Mouse (Mus musculus) left cerebral cortex, adult 18-20 months (tissue): ENCODE measurements around the gene Josd1. TPM values are rescaled to one million over a fixed set of nuclear protein-coding genes. Genes with fewer than 3 reads are reported as not detected.

ENCODE experiments used
- DNase-seq, 2 experiments: peaks; one replicate each; pipeline ENCODE4 v3.0.0; 2021 to 2022; ENCODE audit warnings: low spot score in 2 of 2, mixed read lengths in 1 of 2
- long read RNA-seq, 2 experiments: library from polyadenylated mRNA; stranded (forward); transcript quantifications; one replicate each; pipeline ENCODE4 v2.0.0; 2021
- total RNA-seq, 2 experiments: library from RNA; stranded (reverse); gene quantifications; 2 replicates each; pipeline ENCODE4 v1.2.3; 2021

Josd1 gene
- total RNA-seq, result 10 to 100 TPM; 65.8 to 71.5 TPM
- long read RNA-seq, experiment 1, transcript Josd1-201 (4 exons, 3,440 nt), result major isoform, 28 of 54 reads
- long read RNA-seq, experiment 1, partial matches to known transcripts, result 5 of 54 reads
- long read RNA-seq, experiment 1, other reads (novel, unspliced or antisense), result 21 of 54 reads
- long read RNA-seq, experiment 2, transcript Josd1-201 (4 exons, 3,440 nt), result major isoform, 24 of 33 reads
- long read RNA-seq, experiment 2, partial matches to known transcripts, result 0 of 33 reads
- long read RNA-seq, experiment 2, other reads (novel, unspliced or antisense), result 9 of 33 reads

DNA sequence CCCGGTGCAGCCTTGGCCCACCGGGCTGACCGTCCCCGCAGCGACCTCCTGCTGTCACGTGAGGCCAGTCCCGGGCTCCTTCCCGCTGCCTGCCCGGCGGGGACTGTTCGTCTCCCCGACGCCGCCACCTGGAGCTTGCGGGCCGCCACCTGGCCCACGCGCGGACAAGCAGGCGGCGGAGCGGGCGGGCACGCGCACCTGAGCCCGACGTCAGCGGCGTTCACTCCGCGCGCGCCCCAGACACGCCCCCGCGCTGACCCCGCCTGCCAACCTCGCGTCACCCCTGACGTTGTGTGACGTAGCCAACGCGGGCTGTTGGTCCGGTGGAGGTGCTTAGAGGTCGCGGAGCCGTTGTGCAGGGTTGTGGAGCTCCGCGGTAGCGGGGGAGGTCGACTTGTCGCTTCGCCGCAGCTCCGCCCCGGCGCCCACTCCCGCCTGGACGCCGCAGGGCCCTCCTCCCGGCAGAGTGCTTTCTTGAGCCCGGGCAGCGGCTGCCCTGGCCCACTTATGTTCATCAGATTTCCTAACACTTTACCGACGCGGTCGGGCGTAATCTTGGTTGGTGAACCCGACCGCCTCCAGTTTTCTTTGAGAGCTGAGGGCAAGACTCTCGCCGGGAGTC, at the start of gene Josd1:
TSS of gene Josd1 (minus strand) at position 274 of the 622 bp plus-strand sequence.
- DNase-seq, result peak; percentile 96 to 97

DNA sequence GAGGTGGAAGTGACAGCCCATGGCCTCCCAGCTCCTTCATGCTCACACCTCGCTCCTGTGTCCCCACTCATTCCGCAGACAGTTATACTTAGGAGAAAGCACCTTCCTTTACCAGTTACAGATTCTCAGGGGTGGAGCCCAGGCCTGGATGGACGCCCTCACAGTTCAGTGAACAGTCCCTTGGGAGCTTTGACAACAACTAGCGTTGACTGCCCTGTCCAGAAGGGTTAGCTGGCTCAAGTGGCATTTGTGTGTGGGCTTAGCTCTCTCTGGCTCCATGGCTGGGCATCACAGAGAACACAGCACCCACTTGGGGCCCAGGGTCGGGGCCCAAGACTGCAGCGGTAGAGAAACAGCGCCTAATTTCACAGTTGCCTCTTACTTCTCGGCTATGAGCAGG, 46.6 kb upstream of the Josd1 start:
- DNase-seq, result no peak

DNA sequence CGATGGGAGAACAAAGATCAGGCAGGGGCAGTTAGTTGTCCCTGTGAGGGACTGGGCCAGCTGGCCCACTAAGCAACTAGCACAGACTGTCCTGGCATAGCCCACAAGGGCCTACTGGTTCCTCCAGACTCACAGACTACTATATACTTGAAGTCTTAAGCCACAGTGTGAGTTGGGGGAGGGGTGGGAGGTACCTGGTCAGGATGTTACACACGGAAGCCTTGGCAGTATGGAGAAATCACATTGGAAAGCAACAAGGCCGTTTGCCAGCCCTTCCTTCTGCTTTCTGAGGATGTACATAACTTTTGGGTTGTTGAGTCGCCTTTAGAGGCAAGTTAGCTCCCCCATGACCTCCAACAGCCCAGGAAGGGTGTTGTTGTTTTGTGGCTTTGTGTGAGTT, 45.9 kb upstream of the Josd1 start:
- no peak for DNase-seq

DNA sequence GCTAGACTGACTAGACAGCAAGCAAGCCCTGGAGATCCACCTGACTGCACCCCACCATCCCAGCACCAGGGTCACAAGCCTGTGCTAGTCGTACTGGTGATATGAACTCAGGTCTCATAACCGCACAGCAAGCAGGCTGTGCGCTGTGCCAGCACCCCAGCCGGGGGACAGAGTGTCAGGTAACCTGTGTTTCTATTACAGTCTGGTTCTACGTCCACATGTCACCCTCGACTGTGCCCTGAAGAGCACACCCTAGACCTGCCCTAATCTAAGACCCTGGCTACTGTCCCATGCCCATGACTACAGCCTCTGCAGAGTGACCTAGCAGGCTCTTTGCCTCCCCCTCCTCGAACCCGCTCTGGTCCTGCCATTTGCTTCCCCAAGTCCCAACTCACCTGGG, 45.5 kb upstream of the Josd1 start:
- DNase-seq, result no peak

DNA sequence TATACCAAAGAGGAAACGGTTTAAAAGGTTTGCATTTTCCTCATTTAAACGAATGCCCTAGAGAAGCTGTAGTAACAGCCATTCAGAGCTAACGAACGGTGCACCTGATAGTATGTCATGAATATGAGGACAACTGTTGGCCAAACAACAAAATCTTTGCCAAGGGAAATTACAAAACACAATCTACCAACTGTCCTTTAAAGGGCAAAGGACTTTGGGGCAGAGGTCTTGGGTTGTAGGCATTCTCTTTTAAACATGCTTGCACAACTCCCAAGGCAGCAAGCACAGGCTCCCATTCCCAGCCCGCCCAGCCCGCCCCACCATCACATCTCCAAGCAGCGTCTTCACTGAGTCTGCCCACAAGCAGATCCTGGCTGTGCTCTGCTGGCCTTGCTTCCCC, 43.8 kb upstream of the Josd1 start:
- no peak for DNase-seq

DNA sequence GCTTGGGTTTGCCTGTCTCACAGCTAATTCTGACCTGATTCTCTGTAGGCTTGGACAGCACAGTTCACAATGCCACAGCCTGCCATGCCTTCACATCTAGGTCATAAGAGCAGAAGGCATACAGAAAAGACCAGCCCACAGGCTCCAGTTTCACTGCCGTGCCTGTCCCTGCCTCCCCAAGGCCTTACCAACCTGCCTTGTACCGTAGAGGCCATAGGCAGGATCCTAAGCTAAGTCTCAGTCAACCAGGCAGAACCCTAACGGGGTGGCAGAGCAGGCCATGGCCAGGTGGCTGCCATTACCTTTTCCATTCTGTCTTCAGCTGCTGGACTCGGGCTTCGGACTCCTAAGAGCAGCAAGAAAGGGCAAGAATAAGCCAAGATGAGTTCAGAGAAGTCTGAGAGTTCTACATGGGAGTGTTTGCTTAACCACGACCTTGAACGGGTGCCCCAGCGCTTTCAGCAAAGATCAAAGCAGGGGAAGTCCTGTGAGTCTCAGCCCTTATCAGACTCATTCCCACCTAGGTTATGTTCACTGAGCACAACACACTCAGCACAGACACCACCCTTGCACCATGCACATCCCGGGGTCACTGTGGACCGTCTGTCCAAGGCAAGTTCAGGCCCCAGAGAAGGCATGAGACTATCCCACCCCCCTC, 41.1 kb upstream of the Josd1 start:
- no peak for DNase-seq

DNA sequence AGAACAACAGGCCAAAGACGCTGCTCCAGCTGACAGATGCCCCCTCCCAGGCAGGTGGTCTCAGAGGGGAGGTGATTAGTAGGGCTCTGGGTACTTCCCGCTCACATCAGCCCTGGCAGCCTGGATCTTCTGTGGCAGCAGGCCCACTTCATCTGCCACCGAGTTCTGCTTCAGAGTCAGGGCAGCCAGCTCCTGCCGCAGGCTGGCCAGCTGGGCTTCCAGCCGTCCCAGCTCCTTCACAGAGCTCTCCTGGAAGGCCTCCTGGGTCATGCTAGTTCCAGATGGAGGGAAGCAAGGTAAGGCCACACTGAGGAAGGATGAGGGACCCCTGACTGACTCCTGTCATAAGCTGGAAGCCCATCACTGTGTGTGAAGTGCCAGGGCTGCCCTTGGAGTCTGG, 40.6 kb upstream of the Josd1 start:
- no peak for DNase-seq

DNA sequence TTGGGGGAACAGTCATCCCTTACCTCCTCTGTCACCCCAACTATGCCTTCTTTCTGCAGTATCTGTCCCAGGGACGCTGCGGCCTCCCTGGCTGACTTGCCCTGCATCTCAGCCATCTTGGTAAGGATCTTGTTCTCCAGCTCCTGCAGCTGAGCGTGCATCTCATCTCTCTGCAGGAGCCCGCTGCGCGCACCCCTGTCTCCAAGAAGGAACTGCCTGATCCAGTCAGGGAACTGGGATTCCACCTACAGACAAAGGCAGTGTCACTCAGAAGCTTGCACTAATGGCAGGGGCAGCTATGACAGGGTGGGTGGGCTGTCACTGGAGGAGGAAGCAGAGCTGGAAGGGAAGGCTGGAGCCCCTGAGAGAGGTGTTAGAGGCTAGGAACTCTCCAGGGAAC, 40.1 kb upstream of the Josd1 start:
- DNase-seq, result peak in 1 of 2 experiments; percentile 32

DNA sequence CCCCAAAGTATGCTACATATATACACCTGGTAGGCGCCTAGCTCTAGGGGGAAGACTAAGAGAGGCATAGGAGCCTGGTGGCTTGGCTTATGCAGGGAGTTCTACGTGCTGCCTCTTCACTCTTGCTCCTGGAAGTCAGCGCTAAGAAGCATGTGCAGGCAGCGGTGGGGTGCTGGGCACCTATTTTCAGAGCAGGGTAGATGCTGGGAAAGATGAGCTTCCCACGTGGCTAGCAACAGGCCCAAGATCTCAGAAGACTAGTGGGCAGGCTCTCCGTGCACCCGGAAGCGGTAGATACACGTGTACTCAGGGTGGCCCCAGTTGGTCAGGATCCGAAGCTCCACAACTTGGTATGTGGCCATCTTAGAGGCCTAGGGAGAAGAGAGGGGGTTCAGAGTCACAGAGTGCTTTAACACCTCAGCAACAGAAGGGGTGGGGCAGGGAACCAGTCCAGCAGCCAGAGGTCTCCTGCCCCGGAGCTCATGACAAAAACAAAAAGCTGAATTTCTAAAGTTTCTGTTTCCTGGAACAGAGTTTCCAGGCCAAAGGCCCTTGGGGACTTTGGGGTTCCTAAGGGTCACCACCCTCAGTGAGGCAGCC, 37.6 kb upstream of the Josd1 start:
- peak; percentile 48 to 66 for DNase-seq

DNA sequence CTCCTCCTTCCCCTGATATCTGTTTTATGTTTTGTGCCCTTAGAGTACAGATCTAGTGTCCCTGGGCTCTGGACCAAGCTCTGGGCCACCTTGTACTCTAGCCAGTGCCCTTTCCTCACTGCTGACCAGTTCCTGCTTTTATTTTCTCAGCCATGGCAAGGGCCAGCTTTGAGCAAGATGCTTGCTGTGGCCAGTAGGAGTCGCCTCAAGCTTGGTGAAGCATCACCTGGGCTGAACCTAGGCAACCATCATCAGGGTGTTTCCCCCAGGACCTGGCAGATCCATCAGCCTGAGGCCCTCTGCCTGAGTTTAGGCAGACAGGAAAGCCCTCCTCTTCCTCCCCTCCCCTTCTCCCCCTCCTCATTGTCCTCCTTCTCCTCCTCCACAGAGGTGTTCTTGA, 35.7 kb upstream of the Josd1 start:
- peak in 1 of 2 experiments; percentile 34 for DNase-seq

DNA sequence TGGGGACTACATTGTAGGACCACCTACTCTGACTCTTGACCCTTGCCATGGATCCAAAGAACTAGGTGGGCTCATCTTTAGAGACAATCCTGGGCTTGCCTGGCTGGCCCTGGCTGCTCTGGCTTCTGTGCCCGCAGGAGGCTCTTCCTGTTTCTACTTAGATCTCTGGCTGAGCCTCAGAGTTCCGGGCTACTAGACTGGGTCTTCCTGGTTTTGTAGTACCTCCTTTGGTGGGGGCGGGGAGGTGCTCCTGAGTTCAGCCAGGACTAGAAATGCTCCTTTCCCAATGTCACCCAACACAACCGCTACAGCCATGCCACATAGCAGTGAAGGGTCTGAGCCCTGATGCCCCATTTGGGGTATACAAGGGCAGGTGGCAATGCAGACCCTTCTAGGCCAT, 33.1 kb upstream of the Josd1 start:
- no peak for DNase-seq

DNA sequence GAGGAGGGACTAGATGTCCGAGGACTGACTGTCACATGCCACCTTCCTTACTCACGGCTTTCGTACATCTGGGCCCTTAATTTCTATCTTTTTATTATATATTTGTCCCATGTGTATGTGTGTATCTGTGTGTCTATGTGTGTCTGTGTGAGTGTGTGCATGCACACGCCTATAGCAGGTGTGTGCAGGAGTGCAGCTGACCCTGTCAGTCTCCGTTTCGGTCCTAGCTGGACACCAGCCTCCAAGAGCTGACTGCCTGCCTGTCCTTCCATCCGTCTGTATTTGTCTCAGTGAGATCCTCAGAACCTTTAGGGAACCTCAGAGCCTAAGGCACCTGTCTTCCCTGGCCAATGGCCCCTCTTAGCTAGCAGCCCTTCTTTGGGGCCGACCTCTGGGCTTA, 32.5 kb upstream of the Josd1 start:
- no peak for DNase-seq

DNA sequence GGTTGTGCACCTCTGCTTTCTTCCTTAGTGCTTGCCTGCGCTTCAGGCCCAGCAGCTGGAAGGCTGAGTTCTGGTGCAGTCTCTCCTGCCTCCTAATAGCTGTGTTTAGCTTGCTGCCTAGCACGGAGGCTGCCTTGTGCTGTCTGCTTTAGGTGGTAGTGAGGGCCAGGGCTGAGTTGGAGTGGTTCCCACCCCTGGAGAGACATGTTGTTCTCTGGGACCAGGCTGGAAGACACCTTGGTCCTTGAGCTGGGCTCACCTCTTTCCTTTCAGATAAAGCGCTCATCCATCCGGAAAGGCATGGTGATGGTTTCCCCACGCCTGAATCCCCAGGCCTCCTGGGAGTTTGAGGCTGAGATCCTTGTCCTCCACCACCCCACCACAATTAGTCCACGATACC, 29.0 kb upstream of the Josd1 start:
- no peak for DNase-seq

DNA sequence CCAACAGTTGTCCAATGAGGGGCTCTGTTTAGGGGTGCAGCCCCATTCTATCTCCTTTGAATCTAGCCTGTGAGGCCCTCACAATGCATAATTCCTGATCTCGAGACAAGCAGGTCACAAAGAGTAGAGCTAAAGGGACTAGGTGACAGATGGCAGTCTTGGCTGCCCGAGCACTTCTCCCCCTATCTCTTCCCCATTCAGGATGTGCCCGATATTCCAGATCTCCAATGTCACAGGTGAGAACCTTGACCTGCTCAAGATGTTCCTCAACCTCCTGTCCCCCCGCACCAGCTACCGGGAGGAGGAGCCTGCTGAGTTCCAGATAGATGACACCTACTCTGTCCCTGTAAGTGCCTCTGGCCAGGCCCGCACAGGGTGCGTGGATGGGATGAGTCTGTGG, 27.9 kb upstream of the Josd1 start:
- DNase-seq, result no peak

DNA sequence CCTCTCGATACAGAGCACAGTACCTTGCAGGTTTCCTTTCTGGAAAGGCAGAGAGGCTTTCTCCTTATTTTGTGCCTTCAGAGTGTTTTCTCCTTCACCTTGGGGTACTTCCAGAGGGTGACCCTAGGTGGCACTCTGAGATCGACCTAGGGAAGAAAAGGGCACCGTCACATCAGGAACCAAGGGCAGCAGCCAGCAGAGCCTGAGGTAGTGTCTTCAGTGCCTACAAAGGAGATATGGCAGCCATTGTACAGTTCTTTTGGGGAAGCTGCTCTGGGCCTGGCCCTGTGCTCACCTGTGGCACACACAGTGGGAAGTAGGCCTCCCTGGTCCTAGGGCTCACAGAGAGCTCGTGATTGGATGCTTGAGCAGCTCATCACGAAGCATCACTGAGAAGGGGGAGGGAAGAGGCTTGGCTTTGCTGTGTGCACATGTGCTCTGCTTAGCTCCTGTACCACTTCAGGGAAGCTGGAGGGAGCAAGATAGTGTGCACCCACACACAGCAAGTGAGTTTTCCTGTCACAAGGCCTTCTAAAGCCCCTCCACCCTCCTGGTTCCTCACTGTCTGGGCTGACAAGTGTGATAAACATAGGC, 20.6 kb upstream of the Josd1 start:
- no peak for DNase-seq

DNA sequence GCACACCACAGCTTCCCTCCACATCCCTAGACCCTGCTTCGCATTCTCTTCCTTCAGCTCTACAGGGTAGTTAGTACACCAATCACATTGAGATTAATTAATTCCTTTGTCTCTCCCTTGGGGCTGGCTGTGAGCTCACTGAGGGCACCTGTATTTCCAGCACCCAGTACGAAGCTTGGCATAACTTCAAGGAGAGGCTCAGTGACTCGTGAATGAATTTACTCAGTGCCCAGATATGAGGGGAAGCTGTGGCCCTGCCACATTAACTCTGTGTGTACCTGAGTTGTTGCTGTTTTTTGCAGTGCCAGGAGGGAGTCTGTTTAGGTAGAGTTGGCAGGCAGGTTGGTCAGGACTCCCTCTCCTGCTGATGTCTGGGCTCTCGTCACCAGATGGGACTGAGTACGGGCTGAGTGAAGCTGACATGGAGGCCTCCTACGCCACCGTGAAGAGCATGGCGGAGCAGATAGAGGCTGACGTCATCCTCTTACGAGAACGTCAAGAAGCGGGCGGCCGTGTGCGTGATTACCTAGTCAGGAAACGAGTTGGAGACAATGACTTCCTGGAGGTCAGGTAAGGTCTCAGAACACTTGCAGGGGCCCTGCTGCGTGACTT, 19.0 kb upstream of the Josd1 start:
- no peak for DNase-seq

DNA sequence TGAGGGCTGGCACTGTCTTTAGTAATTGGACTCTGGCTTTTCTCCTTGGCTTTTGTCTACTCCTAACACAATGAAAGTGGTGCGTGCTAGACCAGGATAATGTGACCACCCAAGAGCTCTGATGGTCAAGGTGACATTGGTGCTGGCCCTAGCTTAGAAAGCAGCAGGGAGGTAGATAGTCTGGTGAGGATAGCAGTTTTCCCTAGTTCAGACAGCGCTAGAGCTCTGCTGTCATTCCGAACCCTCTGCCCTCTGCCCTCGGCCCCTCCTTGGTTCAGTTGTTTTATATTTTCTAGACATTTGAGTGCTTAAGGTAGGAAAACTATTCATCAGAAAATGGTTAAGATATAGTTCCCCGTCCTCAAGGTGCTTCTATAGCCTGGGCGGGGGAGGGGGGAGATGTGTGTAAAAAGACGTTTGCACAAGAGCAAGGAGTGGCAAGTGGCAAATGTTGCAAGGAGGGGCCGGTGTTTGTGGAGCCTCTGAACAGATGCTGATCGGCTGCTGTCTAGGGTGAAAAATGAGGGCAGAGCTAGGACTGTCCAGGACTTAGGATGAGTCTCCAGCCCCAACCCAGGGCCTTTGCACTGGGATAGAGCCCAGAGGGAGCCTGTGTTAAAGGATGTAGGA, 10.0 kb upstream of the Josd1 start:
- no peak for DNase-seq

DNA sequence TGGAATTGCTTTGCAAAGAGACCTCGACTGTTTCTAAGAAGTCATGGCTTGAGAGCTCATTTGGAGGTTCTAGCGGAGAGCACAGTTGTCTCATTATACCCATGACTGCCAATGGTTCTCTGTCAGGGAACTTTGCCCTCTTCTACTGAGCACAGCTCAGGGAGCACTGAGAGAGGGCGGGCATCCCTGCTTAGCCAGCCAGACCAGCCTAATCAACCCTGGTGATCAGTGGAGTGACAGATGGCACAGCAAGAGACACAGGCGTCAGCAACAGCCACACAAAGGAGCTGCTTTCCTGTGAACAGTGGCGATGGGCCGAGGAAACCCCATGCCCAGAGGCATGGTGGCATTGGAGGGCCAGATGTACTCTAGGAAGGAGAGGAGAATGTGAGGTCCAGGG, 9.3 kb upstream of the Josd1 start:
- no peak for DNase-seq

DNA sequence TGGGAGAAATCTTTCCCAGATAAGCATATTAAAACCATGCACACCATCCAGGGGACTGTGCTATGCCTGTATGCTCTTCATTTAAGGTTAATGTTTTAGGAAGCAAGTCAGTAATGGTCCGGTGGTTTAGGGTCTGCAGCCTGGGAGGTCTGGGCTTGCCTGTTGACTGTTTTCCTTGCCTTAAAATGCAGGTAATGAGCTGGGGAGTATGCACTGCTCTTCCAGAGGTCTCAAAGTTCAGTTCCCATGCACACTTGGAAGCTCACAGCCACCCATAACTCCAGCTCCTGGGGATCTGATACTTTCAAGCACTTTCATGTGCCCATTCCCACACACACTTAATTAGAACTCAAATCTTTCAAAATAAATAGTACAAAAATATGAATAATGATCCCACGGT, 8.8 kb upstream of the Josd1 start:
- DNase-seq, result no peak

DNA sequence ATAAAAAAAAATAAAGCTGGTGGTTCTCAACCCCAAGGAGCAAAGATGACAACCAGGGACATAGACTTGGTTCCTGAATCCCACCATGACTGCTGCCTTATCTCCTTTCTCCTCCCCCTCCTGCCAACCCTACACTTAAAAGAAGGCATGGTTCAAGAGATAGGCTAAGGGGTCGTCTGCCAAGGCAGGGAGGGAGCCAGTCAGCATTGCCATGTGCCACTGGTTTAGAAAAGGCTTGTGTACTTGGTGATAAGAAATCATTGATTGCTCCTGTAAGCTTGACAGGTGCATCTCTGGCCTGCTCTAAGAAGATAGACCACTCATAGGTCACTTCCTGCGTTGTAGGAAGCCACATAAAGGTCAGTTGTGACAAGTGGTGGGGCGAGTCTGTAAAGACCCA, 7.8 kb upstream of the Josd1 start:
- DNase-seq, result no peak

DNA sequence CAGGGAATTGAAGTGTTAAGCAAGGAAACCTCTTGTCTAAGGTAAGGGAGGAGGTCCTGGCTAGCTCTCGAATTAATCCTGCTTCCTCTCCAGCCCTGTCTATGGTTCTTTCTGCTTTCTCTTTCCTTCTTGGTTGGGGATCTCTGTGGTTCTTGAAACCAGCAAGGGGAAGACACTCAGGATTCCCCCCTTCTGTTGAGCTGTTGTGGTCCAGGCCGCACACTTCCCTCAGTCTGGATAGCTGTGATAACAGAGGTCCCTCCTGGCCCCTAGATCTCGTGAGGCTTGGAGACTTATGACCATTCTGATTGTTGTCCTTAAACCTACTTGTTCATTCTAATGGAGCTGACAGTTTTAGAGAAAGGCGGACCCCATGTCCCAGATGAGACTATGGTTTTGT, 6.8 kb upstream of the Josd1 start:
- DNase-seq, result no peak
